Mouse (Mus musculus) embryonic facial prominence, embryonic 14.5 days (tissue): ENCODE measurements around the gene P4hb. TPM values are rescaled to one million over a fixed set of nuclear protein-coding genes. Genes with fewer than 3 reads are reported as not detected.

Source experiments
- ATAC-seq: fragments of 200-750 bp; cut with Nextera tagmentation; 2 replicates; pipeline ENCODE4 v1.8.0; 2017; ENCODE audit warnings: low read depth, moderate number of reproducible peaks, moderate TSS enrichment
- DNase-seq: peaks from one replicate; pipeline ENCODE4 v3.0.0-alpha.2; 2015; ENCODE audit warnings: low spot score
- H3K27ac ChIP-seq: fragments of 300-500 bp; sonication (generic); replicated peaks from 2 replicates; pipeline ENCODE4 v1.5.1; 2014; ENCODE audit warnings: low read depth, mild to moderate bottlenecking, low read length, moderate library complexity
- H3K27me3 ChIP-seq: fragments of 300-500 bp; sonication (generic); replicated peaks from 2 replicates; pipeline ENCODE4 v1.6.1; 2014; ENCODE audit warnings: low read length; ENCODE audit not compliant: control insufficient read depth, insufficient read depth
- H3K36me3 ChIP-seq: fragments of 300-500 bp; sonication (generic); 2 replicates; pipeline ENCODE4 v1.6.1; 2014; ENCODE audit warnings: low read length, mixed read lengths; ENCODE audit not compliant: control insufficient read depth, insufficient read depth
- H3K4me1 ChIP-seq: fragments of 300-500 bp; sonication (generic); 2 replicates; pipeline ENCODE4 v1.6.1; 2014; ENCODE audit warnings: antibody characterized with exemption, low read length; ENCODE audit not compliant: control insufficient read depth, insufficient read depth
- H3K4me2 ChIP-seq: fragments of 300-500 bp; sonication (generic); 2 replicates; pipeline ENCODE4 v1.6.1; 2014; ENCODE audit warnings: low read depth, mild to moderate bottlenecking, low read length, moderate library complexity, mixed read lengths
- H3K4me3 ChIP-seq: fragments of 300-500 bp; sonication (generic); 2 replicates; pipeline ENCODE4 v1.5.1; 2014; ENCODE audit warnings: low read depth, mild to moderate bottlenecking, low read length
- H3K9ac ChIP-seq: fragments of 300-500 bp; sonication (generic); 2 replicates; pipeline ENCODE4 v1.6.1; 2014; ENCODE audit warnings: low read depth, mild to moderate bottlenecking, low read length, moderate library complexity, mixed read lengths
- H3K9me3 ChIP-seq: fragments of 300-500 bp; sonication (generic); 2 replicates; pipeline ENCODE4 v1.6.1; 2016; ENCODE audit warnings: low read length; ENCODE audit not compliant: control insufficient read depth
- WGBS: fragments of 180-500 bp; shearing (Covaris S2); extraction: QIAGEN DNeasy Blood & Tissue Kit; methylation state at CpG from one replicate; pipeline ENCODE4 v1.1.7; 2014; 5-methylcytosine and 5-hydroxymethylcytosine counted together
- polyA plus RNA-seq: library from polyadenylated mRNA; unstranded; fragments of >200 nt; fragmentation: Nextera tagmentation; extraction: Ambion mirVana; gene quantifications from 2 replicates; pipeline ENCODE4 v1.2.1, GENCODE M21; 2014

Gene P4hb
- polyA plus RNA-seq, 1 experiment from 2014 or later, result 996 TPM

DNA sequence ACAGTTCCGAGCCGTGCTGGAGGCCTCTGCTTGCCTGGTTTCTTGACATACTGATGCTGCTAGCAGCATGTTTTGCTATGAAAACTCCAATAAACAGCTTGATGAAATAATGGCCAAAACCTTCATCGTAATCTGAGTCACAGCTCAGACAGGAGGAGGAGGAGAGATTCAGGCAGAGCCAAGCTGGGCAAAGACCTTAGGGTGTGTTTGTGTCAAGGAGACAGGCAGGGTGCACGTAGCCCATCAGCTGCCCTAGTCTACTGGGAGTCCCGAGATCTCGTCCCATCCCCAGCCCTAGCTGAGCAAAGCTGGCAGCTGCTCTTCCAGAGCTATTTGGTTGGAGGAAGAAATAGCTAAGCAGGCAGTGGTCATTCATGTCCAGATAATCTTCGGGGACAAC lies 32.6 kb upstream of the P4hb start:
- Histone ChIP-seq H3K4me3 (no peak overlapping the region), H3K4me2 (no peak overlapping the region), H3K9ac (no peak overlapping the region), H3K9me3 (no peaks in the 10 kb centered on the region), H3K36me3 (peaks cover 62% of the 10 kb centered on the region), H3K27ac (no peak overlapping the region), H3K4me1 (peaks cover 4% of the 10 kb centered on the region; the same call in 1 of the 2 replicates), H3K27me3 (peaks cover 9% of the 10 kb centered on the region; the same call in 1 of the 2 replicates)
- ATAC-seq (no peak), DNase-seq (no peak)
- whole genome bisulfite sequencing, result 86% methylated on average over 7 of the region's 7 CpGs

DNA sequence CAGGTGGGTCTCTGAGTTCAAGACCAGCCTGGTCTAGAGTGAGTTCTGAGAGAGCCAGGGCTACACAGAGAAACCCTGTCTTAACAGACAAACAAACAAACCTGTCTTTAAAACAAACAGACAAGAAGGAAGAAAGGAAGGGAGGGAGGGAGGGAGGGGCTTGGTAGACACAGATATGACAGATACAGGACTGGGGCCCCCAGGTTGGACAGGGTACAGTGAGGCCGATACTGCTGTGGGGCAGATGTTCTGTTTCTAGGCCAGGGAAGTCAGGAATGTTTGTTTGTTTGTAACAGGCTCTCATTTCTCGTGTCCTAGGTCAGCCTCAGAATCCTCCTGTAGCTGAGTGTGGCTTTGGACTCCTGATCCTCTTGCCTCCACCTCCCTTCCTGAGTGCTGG lies 30.5 kb upstream of the P4hb start:
- Histone ChIP-seq H3K4me1 (peaks cover 9% of the 10 kb centered on the region; the same call in 1 of the 2 replicates), H3K4me2 (no peak overlapping the region), H3K9me3 (no peaks in the 10 kb centered on the region), H3K27me3 (0 out of 2 replicates have a peak, but pooled peaks cover under 1% of the 10 kb centered on the region), H3K36me3 (peaks cover 69% of the 10 kb centered on the region), H3K4me3 (no peak overlapping the region), H3K9ac (no peak overlapping the region), H3K27ac (no peak overlapping the region)
- DNase-seq (no peak), ATAC-seq (no peak)
- WGBS, result 83% methylated on average over 2 of the region's 2 CpGs

DNA sequence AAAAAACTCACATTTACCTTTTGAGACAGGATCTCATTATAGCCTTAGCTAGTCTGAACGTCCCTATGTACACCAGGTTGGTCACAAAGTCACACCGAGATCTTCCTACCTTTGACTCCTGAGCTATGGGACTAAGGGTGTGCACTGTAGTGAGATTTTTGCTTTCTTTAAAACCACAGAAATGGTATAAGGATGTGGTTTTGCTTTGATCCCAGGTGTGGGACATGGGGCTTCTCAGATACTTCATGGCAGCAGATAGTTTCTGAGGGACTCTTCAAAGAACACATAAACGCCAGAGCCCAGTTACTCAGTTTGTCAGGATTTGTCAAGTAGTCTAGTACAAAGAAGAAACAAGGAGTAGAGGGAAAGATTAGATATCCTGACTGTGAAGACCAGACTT lies 27.7 kb upstream of the P4hb start:
- Histone ChIP-seq H3K36me3 (peaks cover 71% of the 10 kb centered on the region), H3K4me1 (peaks cover 10% of the 10 kb centered on the region), H3K4me3 (no peak overlapping the region), H3K27me3 (no peaks in the 10 kb centered on the region), H3K27ac (no peak overlapping the region), H3K9ac (no peak overlapping the region), H3K9me3 (no peaks in the 10 kb centered on the region), H3K4me2 (no peak overlapping the region)
- DNase-seq (no peak), ATAC-seq (no peak)
- 96% methylated on average over 3 of the region's 3 CpGs for WGBS

DNA sequence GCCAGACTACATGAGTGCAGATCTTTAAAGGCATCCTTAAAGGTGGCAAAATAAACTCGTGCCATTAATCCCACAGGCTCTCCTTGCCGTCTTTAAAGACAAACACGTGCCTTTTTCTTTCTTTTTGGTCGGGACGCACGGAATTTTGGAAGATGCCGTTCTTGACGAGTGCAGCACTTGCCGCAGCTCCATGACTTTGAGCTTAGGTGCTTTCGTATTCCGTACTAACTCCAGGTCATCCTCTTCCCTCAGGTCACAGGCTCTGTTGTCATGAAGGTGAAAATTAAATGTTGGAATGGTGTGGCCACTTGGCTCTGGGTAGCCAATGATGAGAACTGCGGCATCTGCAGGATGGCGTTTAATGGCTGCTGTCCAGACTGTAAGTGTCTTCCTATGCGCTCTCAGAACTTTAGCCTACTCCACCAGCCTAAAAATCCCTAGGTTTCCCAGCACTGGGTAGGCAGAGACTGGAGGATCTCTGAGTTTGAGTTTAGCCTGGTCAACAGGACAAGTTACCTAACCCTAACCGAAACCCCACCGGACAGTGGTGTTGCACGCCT lies 26.0 kb upstream of the P4hb start:
- Histone ChIP-seq H3K4me3 (peak overlapping the region; percentile 100), H3K27me3 (no peaks in the 10 kb centered on the region), H3K27ac (peak overlapping the region; percentile 94), H3K4me2 (peak overlapping the region; percentile 95), H3K4me1 (peaks cover 10% of the 10 kb centered on the region), H3K9me3 (no peaks in the 10 kb centered on the region), H3K36me3 (peaks cover 70% of the 10 kb centered on the region), H3K9ac (peak overlapping the region; percentile 100)
- DNase-seq, result no peak
- no peak for ATAC-seq
- WGBS, result 45% methylated on average over 17 of the region's 17 CpGs

DNA sequence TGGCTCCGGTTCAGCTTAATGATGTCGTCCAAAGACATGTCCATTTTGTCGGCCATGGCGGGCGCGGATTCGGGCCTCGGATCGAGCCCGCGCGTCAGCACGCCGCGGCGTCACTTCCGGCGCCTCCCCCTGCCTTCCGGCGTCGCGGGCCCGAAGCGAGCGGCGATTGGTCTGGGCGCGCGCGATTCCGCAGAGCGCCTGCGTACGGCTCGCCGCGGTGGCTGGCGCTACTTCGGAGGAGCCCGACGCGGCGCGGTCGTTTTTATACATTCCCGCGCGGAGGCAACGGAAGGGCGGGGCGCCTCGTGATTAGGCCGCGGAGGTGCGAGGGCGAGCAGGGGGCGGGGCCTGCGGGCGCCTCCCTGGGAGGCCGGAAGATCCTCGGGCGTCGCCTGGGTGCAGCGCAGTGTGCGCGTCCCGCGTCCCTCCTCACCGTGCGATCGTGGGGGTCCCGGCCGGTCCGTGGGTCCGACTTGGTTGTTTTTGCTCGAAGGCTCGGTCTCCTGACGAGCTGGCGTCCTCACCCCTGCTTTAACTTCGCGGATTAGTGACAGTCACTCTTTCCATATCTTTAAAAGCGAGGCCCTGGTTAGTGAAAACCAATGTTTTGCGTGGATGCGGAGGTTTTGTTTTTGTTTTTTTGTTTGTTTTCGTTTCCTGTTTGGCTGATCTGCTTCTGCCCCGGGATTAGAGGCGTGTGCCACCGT lies 25.4 kb upstream of the P4hb start, which contains the start of the genes Alyref and Anapc11:
TSS of gene Alyref (minus strand) at position 83 of the 707 bp plus-strand sequence.
TSS of gene Anapc11 (plus strand) at position 139 of the 707 bp plus-strand sequence.
- ATAC-seq (peak; percentile 99), DNase-seq (peak; percentile 98)
- Histone ChIP-seq H3K4me2 (peak within 1 kb of the TSS; percentile 95), H3K4me1 (peaks cover 10% of the 10 kb centered on the region), H3K36me3 (peaks cover 70% of the 10 kb centered on the region), H3K27me3 (no peaks in the 10 kb centered on the region), H3K9ac (peak within 1 kb of the TSS; percentile 100), H3K9me3 (no peaks in the 10 kb centered on the region), H3K27ac (peak within 1 kb of the TSS; percentile 94), H3K4me3 (peak within 1 kb of the TSS; percentile 100)
- under 1% methylated on average over 24 of the region's 88 CpGs for WGBS

DNA sequence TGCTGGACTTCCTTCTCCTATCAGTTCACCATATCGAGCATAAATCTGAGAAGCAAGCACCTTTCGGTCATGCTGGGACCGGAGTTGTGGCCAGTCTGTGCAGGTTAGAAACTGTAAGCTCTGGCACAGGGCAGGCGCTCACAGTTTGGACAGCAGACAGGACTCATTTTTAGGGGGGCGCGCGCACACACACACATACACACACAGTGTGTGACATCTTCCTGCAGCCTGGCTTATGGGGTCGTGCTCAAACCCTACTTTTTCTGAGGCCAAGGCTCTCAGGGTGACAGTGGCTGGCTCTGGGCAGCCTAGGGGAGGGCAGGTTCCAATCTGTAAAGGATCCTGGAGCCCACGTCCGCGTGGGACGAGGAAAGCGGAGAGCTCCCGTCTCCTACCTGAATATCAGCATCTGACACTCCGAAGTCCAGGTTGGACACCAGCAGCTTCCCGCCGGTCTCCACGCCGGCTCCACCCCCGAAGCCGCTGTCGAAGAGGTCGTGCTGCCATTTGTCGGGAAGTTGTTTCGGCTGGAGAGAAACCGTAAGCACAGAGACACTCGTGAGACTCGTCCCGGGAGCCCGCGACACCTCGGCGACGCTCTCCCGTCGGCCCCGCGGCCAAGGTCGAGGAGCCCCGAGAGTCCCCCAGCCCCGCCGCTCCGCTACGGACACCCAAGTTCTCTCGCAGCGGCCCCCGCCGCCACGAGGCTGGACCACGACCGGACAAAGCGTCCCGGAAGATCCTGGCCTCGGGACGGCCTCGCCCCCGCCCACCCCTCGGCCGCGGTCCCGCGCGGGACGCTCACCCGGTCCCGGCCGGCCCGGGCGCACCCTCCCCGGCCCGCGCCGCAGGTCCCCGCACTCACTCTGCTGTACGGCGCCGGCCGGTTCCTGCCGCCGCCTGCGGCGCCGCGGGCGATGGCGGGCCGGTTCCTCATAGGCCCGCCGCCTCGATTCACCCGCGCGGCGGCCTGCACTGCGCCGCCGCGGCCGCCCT lies 24.5 kb upstream of the P4hb start:
- peaks cover 70% of the 10 kb centered on the region for H3K36me3 ChIP-seq
- peaks cover 10% of the 10 kb centered on the region for H3K4me1 ChIP-seq
- H3K9me3 ChIP-seq, result no peaks in the 10 kb centered on the region
- peak overlapping the region; percentile 94 for H3K27ac ChIP-seq
- peak overlapping the region; percentile 100 for H3K4me3 ChIP-seq
- peak overlapping the region; percentile 100 for H3K9ac ChIP-seq
- no peak for DNase-seq
- H3K4me2 ChIP-seq, result peak overlapping the region; percentile 95
- H3K27me3 ChIP-seq, result no peaks in the 10 kb centered on the region
- 9% methylated on average over 30 of the region's 99 CpGs for WGBS
- peak; percentile 23 for ATAC-seq

DNA sequence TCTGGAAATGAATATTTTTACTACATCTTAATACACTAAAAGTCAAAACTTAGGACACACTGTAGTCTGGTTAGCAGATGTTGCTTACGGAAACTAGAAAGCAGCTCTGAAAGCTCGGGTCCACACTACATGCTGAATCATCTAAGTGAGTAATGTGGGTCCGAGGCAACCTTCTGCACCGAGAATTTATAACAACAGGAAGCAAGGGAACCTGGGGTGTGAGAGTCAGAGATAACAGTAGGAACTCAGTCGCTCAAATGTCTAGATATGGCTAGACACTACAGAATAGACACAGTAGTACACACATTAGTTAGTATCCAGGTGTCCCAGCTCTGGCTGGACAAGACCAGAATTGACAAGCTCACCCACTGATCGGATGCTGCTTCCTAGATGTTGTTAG lies 15.5 kb upstream of the P4hb start:
- Histone ChIP-seq H3K4me3 (no peak overlapping the region), H3K36me3 (peaks cover 99% of the 10 kb centered on the region), H3K9me3 (peaks cover 4% of the 10 kb centered on the region; the same call in 1 of the 2 replicates), H3K9ac (no peak overlapping the region), H3K4me1 (no peaks in the 10 kb centered on the region), H3K4me2 (no peak overlapping the region), H3K27me3 (no peaks in the 10 kb centered on the region), H3K27ac (no peak overlapping the region)
- 95% methylated on average over 6 of the region's 6 CpGs for WGBS
- ATAC-seq (no peak), DNase-seq (no peak)

DNA sequence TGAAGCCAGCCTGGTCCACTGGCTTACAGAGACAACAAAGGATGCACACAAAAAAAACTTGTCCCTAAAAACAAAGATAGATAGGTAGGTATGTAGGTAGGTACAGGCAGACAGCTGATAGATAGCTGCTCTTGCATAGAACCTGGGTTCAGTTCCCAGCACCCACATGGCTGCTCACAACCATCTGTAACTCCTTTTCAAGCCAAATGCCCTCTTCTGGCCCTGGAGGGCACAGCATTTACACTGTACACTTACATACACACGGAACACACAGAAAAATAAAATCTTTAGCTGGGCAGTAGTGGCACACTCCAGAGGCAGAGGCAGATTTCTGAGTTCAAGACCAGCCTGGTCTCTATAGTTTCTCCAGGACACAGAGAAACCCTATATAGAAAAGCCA lies 10.9 kb upstream of the P4hb start:
- H3K27ac ChIP-seq, result no peak overlapping the region
- peaks cover 4% of the 10 kb centered on the region; the same call in 1 of the 2 replicates for H3K9me3 ChIP-seq
- no peak overlapping the region for H3K4me3 ChIP-seq
- peaks cover 69% of the 10 kb centered on the region for H3K36me3 ChIP-seq
- no peak overlapping the region for H3K4me2 ChIP-seq
- H3K4me1 ChIP-seq, result peaks cover 9% of the 10 kb centered on the region
- WGBS, result 90% methylated on average over 1 of the region's 1 CpGs
- no peaks in the 10 kb centered on the region for H3K27me3 ChIP-seq
- DNase-seq (no peak), ATAC-seq (no peak)
- no peak overlapping the region for H3K9ac ChIP-seq
